Mouse (Mus musculus) lung, postnatal 4 days (tissue): Measurements from ENCODE around the gene Lrrc4b.

ENCODE experiments used
- DNase-seq, 2 experiments: peaks; one replicate each; pipeline ENCODE4 v3.0.0; 2021

Gene Lrrc4b

GRCm38 (mm10) chr7:44437188-44437587, 8.4 kb downstream of the Lrrc4b start:
- no peak for DNase-seq

DNA sequence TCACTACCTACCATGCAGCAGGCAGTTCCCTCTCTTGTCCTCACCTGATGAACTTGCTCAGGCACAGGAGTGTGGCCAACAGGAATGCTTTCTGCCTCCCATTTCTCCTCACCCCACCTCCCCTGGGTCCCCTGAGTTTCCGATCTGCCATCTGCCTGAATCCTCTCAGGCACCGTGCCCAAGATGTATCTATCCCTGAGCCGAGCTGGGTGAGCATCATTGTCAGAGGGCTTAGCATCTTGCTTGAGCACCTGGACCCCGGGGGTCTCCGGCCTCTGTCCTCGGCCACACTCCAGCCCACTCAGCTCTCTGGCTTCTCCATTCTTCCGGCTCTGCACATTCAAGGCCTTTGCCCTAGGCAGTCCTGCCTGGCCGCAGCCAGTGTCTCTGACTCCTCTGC, 9.1 kb downstream of the Lrrc4b start:
- DNase-seq, result no peak

GRCm38 (mm10) chr7:44439696-44440095, 10.9 kb downstream of the Lrrc4b start:
- DNase-seq, result no peak

DNA sequence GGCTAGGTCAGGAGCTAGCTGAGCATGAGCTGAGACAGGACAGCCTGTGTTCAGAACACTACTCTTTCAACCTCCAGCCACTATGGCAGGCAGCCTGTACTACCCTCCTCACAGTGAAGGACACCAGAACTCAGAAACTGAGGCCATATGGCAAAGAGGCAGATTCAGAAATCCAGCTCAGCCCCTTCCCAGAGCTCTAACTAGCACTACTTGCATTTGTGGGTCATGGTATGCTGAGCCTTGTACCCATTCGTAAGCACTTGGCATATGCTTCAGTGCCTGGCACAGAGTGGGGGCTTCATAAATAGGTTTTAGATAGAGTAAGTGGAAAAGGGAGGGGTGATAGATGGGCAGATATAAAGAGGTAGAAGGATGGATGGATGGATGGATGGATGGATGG, 11.7 kb downstream of the Lrrc4b start:
- DNase-seq, result no peak

GRCm38 (mm10) chr7:44441180-44441579, 12.4 kb downstream of the Lrrc4b start:
- no peak for DNase-seq

DNA sequence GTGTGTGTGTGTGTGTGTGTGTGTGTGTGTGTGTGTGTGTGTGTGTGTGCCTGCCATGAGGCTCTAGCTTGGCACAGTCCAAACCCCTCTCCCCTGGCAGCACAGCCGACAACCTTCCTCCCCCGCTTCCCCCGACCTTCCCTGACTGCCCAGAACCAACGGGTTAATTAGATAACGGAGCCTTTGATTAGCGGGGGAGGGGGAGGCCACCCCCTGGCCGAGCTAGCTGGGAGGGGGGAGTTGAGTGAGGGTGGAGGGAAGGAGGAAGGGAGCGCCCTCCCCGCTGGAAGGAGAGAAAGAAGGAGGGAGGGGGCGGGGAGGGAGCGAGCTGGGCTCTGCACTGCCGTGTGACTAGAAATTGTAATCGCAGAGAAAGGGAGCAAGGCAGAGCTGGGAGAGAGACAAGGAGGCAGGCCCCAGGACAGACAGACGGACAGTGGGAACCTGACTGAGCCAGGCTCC, 12.9 kb downstream of the Lrrc4b start:
- DNase-seq, result peak in 1 of 2 experiments; percentile 39

DNA sequence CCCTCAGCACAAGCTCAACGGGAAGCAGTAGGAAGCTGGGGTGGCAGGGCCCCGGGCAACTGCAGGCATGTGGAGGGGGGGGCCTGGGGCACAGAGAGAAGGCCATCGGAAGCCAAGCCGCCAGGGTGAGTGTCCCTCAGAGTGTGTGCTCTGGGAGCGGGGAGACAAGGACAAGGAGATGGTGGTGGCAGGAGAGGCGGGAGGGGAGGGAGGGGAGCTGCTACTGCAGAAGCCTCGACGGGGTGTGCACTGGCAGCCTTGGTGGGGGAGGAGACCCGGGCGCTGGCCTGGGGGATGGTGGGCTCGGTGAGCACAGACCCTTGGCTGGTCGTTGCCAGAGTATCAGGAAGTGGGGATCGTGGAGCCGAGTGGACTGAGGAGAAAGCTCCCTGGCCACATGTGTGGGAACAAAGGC, 13.6 kb downstream of the Lrrc4b start:
- no peak for DNase-seq

DNA sequence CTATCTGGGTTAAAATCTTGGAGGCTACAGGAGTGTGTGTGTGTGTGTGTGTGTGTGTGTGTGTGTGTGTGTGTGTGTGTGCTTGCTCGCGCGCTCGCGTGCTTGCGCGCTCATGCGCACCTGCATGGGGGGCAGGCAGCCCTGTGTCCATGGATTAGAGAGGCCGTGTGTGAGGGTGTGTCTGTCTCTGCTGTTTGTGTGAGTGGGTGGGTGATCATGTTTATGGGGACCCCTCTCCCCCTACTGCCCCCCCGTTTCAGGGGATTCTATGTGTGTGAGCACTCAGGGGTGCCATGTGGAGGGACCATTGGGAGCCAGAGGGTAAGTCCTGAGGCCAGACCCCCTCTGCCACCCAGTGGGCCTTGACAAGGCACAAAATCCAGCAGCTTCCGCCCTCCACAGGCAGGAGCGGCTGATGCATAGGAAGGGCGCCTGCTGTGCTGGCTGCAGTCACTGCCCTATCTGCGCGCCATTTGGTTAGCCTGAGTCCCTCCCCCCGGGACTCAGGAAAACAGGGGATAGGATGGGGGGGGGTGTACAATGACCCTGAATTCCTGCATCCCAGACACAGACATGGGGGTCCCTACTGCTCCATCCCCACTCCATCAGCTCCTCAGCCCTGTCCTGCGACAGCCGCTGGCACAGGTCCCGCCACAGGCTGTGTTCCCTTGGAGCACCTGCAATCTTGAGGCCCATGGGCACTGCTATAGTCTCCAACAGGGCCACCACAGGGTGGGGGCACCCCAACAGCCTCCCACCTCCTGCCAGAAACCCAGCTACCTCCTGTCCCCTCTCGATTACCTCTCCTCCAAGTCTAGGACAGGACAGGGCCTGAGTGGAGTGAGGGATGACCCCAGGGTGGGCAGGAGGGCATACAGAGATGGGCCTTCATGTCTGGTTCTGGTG, 14.7 kb downstream of the Lrrc4b start:
- no peak for DNase-seq

DNA sequence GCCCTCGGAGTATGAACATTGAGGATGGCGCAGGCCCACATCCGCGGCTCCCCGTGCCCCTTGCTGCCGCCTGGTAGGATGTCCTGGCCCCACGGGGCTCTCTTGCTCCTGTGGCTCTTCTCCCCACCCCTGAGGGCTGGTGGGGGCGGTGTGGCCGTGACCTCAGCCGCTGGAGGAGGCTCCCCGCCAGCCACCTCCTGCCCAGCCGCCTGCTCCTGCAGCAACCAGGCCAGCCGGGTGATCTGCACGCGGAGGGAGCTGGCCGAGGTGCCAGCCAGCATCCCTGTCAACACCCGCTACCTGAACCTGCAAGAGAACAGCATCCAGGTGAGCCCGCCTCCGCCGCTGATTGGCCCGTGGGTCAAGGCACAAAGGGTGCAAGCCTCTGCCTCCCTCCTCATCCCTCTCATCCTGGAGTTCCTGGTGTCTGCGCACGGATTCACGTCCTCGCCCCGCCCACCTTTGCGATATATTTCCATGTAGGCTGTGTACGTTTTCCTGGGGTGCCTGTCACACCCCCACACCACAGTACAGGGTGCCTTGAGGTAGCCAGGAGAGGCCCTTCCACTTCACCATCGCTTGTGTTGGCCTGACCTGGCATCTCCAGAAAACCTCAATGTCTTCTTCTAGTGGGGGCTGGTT, 16.2 kb downstream of the Lrrc4b start:
- no peak for DNase-seq

GRCm38 (mm10) chr7:44445528-44445923, 16.7 kb downstream of the Lrrc4b start:
- DNase-seq, result no peak

DNA sequence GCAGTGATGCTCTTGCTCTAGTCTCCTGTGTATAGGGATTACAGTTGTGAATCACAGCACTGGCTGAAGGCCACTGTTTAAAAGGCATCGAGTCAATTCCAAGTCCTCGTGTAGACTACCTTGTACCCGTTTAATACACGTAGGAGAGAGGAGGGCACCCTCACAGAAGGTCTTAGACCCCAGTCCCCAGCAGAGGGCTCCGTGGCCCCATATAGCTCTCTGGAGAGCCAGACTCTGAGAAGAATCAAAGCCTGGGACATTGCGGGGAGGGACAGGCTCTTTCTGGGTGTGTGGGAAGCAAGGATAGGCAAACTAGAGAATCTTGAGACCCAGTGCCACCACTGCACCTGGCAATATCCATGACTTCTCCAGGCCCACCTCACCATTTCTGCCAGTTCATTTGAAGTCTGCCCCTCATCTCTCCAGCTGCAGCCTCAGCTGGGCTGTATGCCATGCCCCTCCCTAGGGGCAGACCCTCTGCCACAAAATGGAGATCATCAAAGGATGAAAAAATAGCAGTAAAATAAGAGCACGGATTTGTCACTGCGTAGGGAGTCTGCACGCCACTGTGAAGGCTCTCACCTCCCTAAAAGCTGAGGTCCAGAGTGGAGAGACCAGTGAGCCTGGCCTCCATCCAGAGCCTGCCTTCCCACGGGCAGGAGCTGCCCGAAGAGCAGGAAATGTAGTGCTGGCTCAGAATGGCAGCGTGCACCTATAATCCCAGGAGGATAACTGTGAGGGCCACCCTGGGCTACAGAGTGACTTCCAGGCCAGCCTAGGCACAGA, 17.4 kb downstream of the Lrrc4b start:
- peak in 1 of 2 experiments; percentile 17 for DNase-seq

- DNase-seq, result peak in 1 of 2 experiments; percentile 27
Measured at GRCm38 (mm10) chr7:44453256-44453655, 24.4 kb downstream of the Lrrc4b start.

DNA sequence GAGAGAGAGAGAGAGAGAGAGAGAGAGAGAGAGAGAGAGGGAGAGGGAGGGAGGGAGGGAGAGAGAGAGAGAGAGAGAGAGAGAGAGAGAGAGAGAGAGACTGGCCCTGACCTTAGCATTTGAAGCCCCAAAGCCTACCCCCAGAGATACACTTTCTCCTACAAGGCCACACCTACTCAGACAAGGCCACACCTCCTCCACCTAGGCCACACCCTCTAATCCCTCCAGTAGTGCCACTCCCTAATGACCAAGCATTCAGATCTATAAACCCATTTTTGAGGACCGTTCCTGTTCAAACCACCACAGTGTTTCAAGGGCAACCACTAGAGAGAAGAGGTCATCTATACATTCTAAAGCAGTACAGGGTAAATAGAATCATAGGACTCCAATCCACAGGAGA, 27.5 kb downstream of the Lrrc4b start:
- DNase-seq, result no peak

DNA sequence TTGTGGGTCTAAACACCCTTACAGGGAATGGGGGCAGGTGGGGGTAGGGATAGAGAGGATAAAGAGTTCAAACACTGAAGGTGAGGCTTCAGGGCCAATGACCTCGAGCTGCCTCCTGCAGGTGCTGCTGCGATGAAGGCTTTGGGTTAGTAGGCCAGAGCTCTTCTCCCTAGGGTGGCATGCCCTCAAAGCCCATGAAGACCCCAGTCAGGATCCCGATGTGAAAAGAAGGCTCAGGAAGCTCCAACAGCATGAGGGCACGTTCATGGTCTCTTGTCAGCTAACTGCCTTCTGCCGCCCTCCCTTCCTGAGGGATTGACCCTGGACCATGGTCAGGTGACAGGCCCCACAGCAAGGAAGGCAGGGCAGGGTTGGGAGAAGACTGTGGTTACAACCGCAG, 31.2 kb downstream of the Lrrc4b start:
- no peak for DNase-seq

DNA sequence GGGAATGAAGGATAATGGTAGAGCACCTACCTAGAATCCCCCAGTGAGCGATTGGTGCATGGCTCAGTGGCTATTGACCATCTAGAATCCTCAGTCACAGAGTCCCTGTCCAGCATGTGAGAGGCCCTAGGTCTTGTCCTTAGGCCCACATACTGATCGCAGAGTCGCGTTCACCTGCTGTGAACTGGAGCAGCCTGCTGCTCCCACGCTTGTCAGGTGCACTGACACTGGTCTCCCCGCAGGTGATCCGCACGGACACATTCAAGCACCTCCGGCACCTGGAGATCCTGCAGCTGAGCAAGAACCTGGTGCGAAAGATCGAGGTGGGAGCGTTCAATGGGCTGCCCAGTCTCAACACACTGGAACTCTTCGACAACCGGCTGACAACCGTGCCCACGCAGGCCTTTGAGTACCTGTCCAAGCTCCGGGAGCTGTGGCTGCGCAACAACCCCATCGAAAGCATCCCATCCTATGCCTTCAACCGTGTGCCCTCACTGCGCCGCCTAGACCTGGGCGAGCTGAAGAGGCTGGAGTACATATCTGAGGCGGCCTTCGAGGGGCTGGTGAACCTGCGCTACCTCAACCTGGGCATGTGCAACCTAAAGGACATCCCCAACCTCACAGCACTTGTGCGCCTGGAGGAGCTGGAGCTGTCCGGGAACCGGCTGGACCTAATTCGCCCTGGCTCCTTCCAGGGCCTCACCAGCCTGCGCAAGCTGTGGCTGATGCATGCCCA, 32.1 kb downstream of the Lrrc4b start:
- DNase-seq, result no peak

GRCm38 (mm10) chr7:44461503-44462217, 32.8 kb downstream of the Lrrc4b start:
- DNase-seq, result no peak

DNA sequence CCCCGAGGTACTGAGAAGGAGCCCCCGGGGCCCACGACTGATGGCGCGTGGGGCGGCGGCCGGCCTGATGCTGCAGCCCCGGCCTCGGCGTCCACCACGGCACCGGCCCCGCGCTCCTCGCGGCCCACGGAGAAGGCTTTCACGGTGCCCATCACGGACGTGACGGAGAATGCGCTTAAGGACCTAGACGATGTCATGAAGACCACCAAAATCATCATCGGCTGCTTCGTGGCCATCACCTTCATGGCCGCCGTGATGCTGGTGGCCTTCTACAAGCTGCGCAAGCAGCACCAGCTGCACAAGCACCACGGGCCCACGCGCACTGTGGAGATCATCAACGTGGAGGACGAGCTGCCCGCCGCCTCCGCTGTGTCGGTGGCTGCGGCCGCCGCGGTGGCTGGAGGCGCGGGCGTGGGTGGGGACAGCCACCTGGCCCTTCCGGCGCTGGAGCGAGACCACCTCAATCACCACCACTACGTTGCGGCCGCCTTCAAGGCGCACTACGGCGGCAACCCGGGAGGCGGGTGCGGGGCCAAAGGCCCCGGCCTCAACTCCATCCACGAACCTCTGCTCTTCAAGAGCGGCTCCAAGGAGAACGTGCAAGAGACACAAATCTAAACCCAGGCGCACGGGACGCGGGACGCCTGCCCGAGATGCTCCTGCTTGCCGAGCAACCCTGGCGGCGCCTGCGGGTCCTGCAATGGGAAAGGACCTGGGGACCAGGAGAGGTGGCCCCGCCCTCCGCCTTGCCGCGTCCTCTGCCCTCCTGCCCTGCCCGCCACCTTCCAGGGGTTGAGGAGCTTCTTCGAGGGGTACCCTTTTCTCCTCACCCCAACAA, 33.6 kb downstream of the Lrrc4b start:
- peak; percentile 46 to 53 for DNase-seq

DNA sequence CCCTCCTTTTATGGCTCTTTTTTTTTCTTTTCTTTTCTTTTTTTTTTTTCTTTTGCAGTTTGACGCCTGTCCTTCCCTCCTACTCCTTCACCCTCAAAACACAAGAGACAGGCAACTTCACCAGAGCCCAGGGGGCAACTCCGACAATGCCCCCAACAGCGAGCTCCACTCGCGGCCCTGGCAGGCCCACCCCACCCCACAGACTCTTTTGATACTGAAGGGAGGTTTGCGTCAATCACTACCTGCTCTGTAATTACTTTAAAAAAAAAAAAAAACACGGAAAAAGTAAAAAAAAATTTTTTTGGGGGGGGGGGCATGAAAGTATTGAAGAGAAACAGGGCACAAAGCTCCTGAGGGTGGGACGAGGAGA, 34.2 kb downstream of the Lrrc4b start:
- DNase-seq, result no peak

GRCm38 (mm10) chr7:44463556-44464225, 34.9 kb downstream of the Lrrc4b start:
- no peak for DNase-seq

DNA sequence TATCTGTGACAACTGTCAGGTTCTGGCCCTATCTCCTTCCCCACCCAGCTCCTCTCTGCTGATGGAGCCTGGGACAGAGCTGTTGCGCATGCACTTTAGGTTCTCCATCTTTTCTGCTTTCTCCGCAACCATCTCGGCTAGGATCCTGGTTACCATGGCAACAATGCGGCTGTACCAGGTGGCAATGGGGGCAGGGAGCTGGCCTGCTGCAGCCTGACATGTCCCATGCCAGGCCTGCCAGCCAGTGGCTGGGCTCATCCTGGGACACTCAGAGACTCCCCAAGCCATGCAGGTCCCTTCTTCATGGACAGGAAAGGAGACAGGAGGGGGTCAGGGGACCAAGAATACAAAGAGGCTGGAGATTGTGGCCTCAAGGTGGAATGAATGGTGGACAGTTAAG, 35.7 kb downstream of the Lrrc4b start:
- peak in 1 of 2 experiments; percentile 20 for DNase-seq
